Mouse (Mus musculus) erythroid progenitor cell, adult 5-6 weeks (primary cell): ENCODE results near the gene Prr14l. TPM values are rescaled to one million over a fixed set of nuclear protein-coding genes. Genes with fewer than 3 reads are reported as not detected.
"Not testable (repeated sequence)": the region's sequence is repeated elsewhere in the genome, so short reads cannot be mapped to it uniquely, and the experiment has no call there.

ENCODE experiments used
- ATAC-seq: replicated peaks from 2 replicates; pipeline ENCODE4 v1.8.0; 2016; ENCODE audit warnings: moderate number of reproducible peaks, mild to moderate bottlenecking, moderate TSS enrichment, inconsistent platforms; ENCODE audit not compliant: poor library complexity, low FRiP score, severe bottlenecking
- total RNA-seq, 2 experiments: library from RNA; stranded (forward) in 1 of 2; stranded (reverse) in 1 of 2; fragments of 150-400 nt in 1 of 2; fragments of 186-747, 209-891 nt in 1 of 2; gene quantifications; 2 replicates each; pipeline versions ENCODE4 v1.2.3 to v1.2.4; 2015 to 2017; ENCODE audit warnings: low replicate concordance in 2 of 2

Prr14l gene
- total RNA-seq (2015; ENCODE audit: low replicate concordance) (25.2 and 39.4 TPM in 2 replicates), total RNA-seq (2017; ENCODE audit: low replicate concordance) (23.6 and 41.9 TPM in 2 replicates)

DNA sequence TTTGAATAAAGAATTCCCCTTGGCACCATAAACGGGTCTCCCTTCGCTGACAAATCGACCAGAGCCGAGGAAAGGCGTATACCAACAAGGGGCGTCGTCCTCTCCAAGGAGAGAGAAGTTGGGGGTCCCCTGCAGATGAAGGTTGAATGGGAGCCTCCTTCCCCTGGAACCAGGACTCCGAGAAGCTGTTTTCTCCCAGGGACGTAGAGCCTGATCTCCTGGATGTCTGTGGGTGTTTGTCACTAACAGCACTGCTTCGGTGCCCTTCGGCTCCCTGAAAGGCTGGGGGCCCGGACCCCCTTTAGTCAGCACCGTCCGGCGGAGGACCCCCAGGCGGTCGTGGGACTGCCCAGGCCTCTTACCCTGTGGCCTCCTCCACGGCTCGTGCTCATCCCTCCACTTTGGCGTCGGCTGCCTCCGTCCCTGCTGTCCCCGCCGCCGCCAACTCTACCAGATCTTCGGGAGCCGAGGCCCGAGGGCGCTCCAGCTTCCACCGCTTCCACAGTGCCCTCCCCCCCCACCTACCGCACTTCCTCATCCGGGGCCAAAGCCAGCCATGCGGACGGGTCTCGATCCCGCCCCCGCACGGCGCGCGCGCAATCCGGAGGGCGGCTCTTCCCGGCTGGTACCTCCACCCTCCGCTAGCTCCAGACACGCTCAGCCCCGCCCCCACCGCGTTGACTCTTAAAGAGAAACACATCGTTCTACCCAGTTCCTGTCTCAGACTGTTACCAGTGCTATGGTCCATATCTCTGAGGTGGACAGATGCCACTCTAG is at the start of gene Prr14l:
Gene Prr14l, minus strand, starts transcription at position 526 of the 777 bp plus-strand sequence.
- peak; percentile 97 for ATAC-seq

- ATAC-seq = no peak
Observed at GRCm38 (mm10) chr5:32886739-32887138, 32.7 kb upstream of the Prr14l start.

DNA sequence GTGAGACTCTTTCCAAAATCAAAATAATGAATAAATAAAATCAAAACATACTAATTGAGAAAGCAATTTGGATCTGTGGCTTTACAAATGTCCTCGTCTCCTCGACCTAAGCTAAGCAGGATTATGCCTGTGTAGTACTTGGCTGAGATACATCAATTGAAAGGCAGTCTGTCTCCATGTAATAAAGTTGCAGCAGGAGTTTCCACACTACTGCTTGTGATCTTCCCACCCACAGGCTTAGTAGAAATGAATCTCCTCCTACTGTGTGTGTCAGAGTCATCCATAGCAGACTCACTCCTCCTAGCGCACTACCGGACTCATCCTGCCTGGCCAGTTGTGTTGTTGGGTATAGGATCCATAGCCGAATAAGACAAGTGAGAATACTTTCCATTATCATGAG is 18.3 kb upstream of the Prr14l start:
- ATAC-seq = no peak

DNA sequence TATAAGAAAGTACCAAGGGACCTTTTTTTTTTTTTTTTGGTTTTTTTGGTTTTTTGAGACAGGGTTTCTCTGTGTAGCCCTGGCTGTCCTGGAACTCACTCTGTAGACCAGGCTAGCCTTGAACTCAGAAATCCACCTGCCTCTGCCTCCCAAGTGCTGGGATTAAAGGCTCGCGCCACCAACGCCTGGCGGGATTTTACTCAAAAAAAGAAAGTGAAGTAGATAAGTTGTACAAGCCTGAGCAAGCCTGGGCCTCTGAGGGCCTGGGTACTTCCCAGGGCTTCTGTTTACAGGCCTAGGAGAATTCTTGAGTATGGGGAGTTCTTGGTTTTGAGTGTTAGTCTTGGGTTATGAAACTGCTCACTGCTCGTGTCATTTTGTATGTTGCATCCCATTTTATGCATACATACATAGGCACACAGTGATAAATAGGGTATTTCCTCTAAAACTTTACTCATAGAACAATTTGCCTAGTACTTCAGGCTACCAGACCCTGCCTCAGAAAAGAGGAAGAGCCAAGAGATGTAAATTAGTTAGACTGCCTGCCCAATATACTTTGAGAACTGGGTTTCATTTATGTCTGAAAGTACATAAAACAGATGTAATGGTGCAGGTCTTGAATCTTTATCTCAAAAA is 15.5 kb upstream of the Prr14l start:
- no peak for ATAC-seq

DNA sequence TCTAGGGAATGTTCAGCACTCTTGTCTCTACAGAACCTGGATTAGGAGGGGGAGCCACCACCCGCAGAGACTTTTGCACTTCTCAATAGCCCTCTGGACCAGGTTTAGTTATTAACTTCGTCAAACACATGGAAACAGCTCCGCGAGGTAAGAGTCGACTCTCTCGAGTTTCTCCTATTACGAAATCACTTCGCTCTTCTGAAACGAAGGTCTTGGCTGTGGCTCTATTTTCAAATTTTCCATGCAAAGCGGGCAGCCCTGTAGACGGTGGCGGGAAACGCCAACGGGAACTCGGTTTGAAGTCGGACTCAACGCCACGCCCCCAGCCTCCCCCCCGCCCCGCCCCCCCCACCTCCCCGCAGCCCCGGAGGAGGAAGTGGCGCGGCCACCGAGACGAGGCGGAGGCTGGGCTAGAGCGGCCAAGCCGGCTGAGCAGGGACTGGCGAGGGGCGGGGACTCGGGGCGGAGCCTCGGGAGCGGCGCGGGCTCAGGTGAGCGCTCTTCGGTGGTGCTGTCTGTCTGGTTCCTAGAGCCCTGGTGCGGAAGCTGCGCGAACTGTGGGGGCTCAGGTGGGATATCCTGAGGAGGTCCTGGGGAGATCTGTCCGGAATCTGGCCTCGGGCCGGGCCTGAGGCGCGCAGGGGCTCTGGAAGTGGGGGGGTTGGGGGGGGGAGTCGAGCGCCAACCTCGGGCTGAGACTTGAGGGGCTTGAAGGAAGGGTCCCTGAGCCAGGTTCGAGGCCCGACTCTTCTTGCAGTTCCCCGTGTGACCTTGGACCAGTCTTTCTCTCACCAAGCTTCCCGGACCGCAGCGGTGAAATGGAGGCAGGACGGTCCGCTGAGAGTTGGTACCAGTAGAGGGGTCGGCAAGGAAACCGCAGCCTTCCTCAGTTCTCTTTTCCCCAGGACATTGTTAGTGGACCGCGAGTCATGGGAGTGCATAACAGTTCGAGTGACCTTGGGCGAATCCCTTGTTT is 9.5 kb upstream of the Prr14l start, which contains the start of gene Depdc5:
Gene Depdc5, plus strand, starts transcription at position 449 of the 976 bp plus-strand sequence.
- ATAC-seq = peak; percentile 98

- no peak for ATAC-seq
Observed at GRCm38 (mm10) chr5:32862469-32863132, 8.5 kb upstream of the Prr14l start.

GRCm38 (mm10) chr5:32861082-32861481 is 7.0 kb upstream of the Prr14l start:
- no peak for ATAC-seq

GRCm38 (mm10) chr5:32857781-32858220 is 3.7 kb upstream of the Prr14l start:
- ATAC-seq = 0 out of 2 replicates have a peak, but pooled peaks have one; percentile 38

DNA sequence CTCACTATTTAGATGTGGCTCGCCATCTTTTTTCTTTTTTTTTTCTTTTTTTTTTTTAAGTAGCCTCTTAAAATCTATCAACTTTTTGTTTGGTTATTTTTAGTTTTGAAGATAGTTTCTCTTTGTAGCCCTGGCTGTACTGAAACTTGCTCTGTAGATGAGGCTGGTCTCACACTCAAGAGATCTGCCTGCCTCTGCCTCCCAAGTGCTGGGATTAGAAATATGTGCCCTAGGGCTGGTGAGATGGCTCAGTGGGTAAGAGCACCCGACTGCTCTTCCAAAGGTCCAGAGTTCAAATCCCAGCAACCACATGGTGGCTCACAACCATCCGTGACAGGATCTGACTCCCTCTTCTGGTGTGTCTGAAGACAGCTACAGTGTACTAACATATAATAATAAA is 1.2 kb upstream of the Prr14l start:
- ATAC-seq = not testable (repeated sequence)

DNA sequence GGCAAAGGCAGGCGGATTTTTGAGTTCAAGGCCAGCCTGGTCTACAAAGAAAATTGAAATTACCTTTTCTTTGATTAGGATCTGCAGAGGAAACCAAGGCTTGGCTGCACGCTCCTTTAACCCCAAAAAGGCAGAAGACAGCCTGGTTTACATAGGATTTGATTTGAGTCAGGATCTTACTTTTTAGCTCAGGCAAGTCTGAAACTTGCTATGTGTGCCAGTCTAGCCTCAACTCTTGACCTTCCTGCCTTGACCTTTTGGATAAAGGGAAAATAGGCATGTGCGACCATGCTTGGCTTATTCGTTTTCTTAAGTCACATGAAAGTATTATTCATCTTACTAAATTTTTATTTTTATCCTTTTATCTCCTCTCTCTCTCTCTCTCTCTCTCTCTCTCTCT is 762 bp upstream of the Prr14l start:
- no peak for ATAC-seq

GRCm38 (mm10) chr5:32852026-32852425 is 2.0 kb downstream of the Prr14l start:
- ATAC-seq = no peak

GRCm38 (mm10) chr5:32849580-32849979 is 4.5 kb downstream of the Prr14l start:
- not testable (repeated sequence) for ATAC-seq

DNA sequence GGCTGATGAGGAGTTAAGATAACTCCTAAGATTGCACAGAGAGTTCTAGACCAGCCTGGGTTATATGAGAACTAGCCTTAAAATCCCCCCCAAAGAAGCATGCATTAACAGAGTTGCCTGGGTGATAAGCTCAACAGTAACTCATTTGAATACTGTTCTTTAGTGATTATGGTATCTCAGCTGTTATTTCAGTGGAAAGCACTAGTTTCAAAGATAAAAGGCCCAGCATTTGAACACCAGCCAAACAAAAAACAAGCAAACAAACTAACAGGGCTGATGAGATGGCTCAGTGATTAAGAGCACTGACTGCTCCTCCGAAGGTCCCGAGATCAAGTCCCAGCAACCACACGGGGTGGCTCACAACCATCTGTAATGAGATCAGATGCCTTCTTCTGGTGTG is 4.9 kb downstream of the Prr14l start:
- no peak for ATAC-seq

GRCm38 (mm10) chr5:32840029-32840428 is 14.0 kb downstream of the Prr14l start:
- no peak for ATAC-seq

- no peak for ATAC-seq
Observed at GRCm38 (mm10) chr5:32836976-32837375, 17.1 kb downstream of the Prr14l start.

GRCm38 (mm10) chr5:32834497-32834896 is 19.6 kb downstream of the Prr14l start:
- ATAC-seq = no peak

DNA sequence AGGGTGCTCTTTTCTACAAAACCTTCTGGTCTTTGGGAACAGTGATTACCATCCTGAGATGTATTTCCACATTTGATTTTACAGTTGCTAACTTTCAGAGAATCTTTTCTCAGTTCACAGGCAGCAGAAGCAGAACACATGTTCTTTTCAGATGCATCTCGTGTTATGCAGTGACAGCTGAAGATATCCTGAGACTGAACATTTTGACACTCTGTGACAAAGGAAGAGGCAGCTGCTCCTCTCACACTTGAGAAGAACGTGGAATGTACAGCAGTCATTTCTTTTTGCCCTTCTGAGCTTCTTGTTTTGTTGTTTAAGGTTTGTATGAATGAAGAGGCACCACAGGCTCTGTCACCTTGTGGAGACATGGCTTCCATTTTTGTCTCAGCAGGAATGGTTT is 24.0 kb downstream of the Prr14l start:
- ATAC-seq = no peak

- ATAC-seq = not testable (repeated sequence)
Observed at GRCm38 (mm10) chr5:32828766-32829165, 25.3 kb downstream of the Prr14l start.

GRCm38 (mm10) chr5:32827009-32827408 is 27.0 kb downstream of the Prr14l start, which contains the start of gene Gm20671:
Gene Gm20671, minus strand, starts transcription at chr5:32827109.
- no peak for ATAC-seq
